Mouse (Mus musculus) neural tube, embryonic 12.5 days (tissue): Measurements from ENCODE around the gene G430095P16Rik. TPM values are rescaled to one million over a fixed set of nuclear protein-coding genes. Genes with fewer than 3 reads are reported as not detected.

Source experiments
- ATAC-seq: fragments of 200-750 bp; cut with Nextera tagmentation; 2 replicates; pipeline ENCODE4 v1.8.0; 2017; ENCODE audit warnings: low read depth, mild to moderate bottlenecking, moderate TSS enrichment, moderate library complexity; ENCODE audit not compliant: low FRiP score
- H3K27ac ChIP-seq: fragments of 300-500 bp; sonication (generic); 2 replicates; pipeline ENCODE4 v1.5.1; 2016
- H3K27me3 ChIP-seq: fragments of 300-500 bp; sonication (generic); replicated peaks from 2 replicates; pipeline ENCODE4 v1.6.1; 2016; ENCODE audit warnings: mild to moderate bottlenecking
- H3K36me3 ChIP-seq: fragments of 300-500 bp; sonication (generic); 2 replicates; pipeline ENCODE4 v1.6.1; 2016; ENCODE audit warnings: mild to moderate bottlenecking
- H3K4me1 ChIP-seq: fragments of 300-500 bp; sonication (generic); 2 replicates; pipeline ENCODE4 v1.6.1; 2016
- H3K4me2 ChIP-seq: fragments of 300-500 bp; sonication (generic); replicated peaks from 2 replicates; pipeline ENCODE4 v1.6.1; 2016; ENCODE audit warnings: mild to moderate bottlenecking
- H3K4me3 ChIP-seq: fragments of 300-500 bp; sonication (generic); 2 replicates; pipeline ENCODE4 v1.5.1; 2016
- H3K9ac ChIP-seq: fragments of 300-500 bp; sonication (generic); 2 replicates; pipeline ENCODE4 v1.6.1; 2016; ENCODE audit warnings: mild to moderate bottlenecking
- H3K9me3 ChIP-seq: fragments of 300-500 bp; sonication (generic); 2 replicates; pipeline ENCODE4 v1.6.1; 2016; ENCODE audit warnings: mild to moderate bottlenecking
- WGBS: fragments of 180-500 bp; shearing (Covaris S2); methylation state at CpG from one replicate; pipeline ENCODE4 v1.1.7; 2016; 5-methylcytosine and 5-hydroxymethylcytosine counted together
- polyA plus RNA-seq: library from polyadenylated mRNA; unstranded; fragments of >200 nt; fragmentation: Nextera tagmentation; extraction: Ambion mirVana; gene quantifications from 2 replicates; pipeline ENCODE4 v1.2.1, GENCODE M21; 2016

The G430095P16Rik gene
- polyA plus RNA-seq, 1 experiment from 2014 or later = 2.5 TPM

GRCm38 (mm10) chr8:84697166-84698130 is 25.4 kb upstream of the G430095P16Rik start:
- Histone ChIP-seq H3K4me1 (no peaks in the 10 kb centered on the region; the same call in 1 of the 2 replicates), H3K9ac (no peak overlapping the region), H3K4me2 (no peak overlapping the region), H3K27me3 (peaks cover 17% of the 10 kb centered on the region), H3K36me3 (peaks cover 63% of the 10 kb centered on the region), H3K4me3 (no peak overlapping the region), H3K9me3 (no peaks in the 10 kb centered on the region), H3K27ac (no peak overlapping the region)
- 89% methylated on average over 14 of the region's 14 CpGs for WGBS
- ATAC-seq = no peak

GRCm38 (mm10) chr8:84698288-84698687 is 24.5 kb upstream of the G430095P16Rik start:
- 89% methylated on average over 5 of the region's 5 CpGs for WGBS
- H3K27ac ChIP-seq = no peak overlapping the region
- no peak overlapping the region for H3K4me2 ChIP-seq
- H3K4me3 ChIP-seq = no peak overlapping the region
- H3K9me3 ChIP-seq = no peaks in the 10 kb centered on the region
- H3K36me3 ChIP-seq = peaks cover 55% of the 10 kb centered on the region
- H3K9ac ChIP-seq = no peak overlapping the region
- ATAC-seq = no peak
- H3K4me1 ChIP-seq = no peaks in the 10 kb centered on the region; the same call in 1 of the 2 replicates
- peaks cover 25% of the 10 kb centered on the region for H3K27me3 ChIP-seq

- peaks cover 4% of the 10 kb centered on the region for H3K4me1 ChIP-seq
- no peak overlapping the region for H3K9ac ChIP-seq
- H3K36me3 ChIP-seq = peaks cover 49% of the 10 kb centered on the region
- H3K27me3 ChIP-seq = peaks cover 32% of the 10 kb centered on the region
- WGBS = 95% methylated on average over 9 of the region's 9 CpGs
- H3K9me3 ChIP-seq = no peaks in the 10 kb centered on the region
- ATAC-seq = no peak
- no peak overlapping the region for H3K27ac ChIP-seq
- H3K4me2 ChIP-seq = no peak overlapping the region
- no peak overlapping the region for H3K4me3 ChIP-seq
Observed at GRCm38 (mm10) chr8:84698929-84699401, 23.8 kb upstream of the G430095P16Rik start.

GRCm38 (mm10) chr8:84699861-84700322 is 22.9 kb upstream of the G430095P16Rik start:
- WGBS = 64% methylated on average over 7 of the region's 7 CpGs
- no peak overlapping the region for H3K9ac ChIP-seq
- peaks cover 41% of the 10 kb centered on the region for H3K27me3 ChIP-seq
- H3K4me2 ChIP-seq = 0 out of 2 replicates have a peak overlapping the region, but pooled peaks have one; percentile 20
- H3K9me3 ChIP-seq = no peaks in the 10 kb centered on the region
- no peak overlapping the region for H3K4me3 ChIP-seq
- H3K27ac ChIP-seq = no peak overlapping the region
- H3K36me3 ChIP-seq = peaks cover 45% of the 10 kb centered on the region
- ATAC-seq = no peak
- H3K4me1 ChIP-seq = peaks cover 11% of the 10 kb centered on the region

GRCm38 (mm10) chr8:84700526-84700925 is 22.3 kb upstream of the G430095P16Rik start:
- no peak overlapping the region for H3K9ac ChIP-seq
- no peak for ATAC-seq
- H3K36me3 ChIP-seq = peaks cover 40% of the 10 kb centered on the region
- H3K4me3 ChIP-seq = no peak overlapping the region
- H3K4me2 ChIP-seq = no peak overlapping the region
- peaks cover 47% of the 10 kb centered on the region for H3K27me3 ChIP-seq
- no peak overlapping the region for H3K27ac ChIP-seq
- H3K4me1 ChIP-seq = peaks cover 18% of the 10 kb centered on the region
- H3K9me3 ChIP-seq = no peaks in the 10 kb centered on the region
- WGBS = 83% methylated on average over 5 of the region's 5 CpGs

- H3K27ac ChIP-seq = no peak within 1 kb of the TSS
- H3K4me1 ChIP-seq = peaks cover 20% of the 10 kb centered on the region
- H3K9me3 ChIP-seq = no peaks in the 10 kb centered on the region
- peak within 1 kb of the TSS; percentile 22 for H3K4me2 ChIP-seq
- peaks cover 50% of the 10 kb centered on the region for H3K27me3 ChIP-seq
- no peak for ATAC-seq
- 11% methylated on average over 34 of the region's 34 CpGs for WGBS
- H3K9ac ChIP-seq = 0 out of 2 replicates have a peak within 1 kb of the TSS, but pooled peaks have one; percentile 5
- H3K36me3 ChIP-seq = peaks cover 34% of the 10 kb centered on the region
- H3K4me3 ChIP-seq = no peak within 1 kb of the TSS
Observed at GRCm38 (mm10) chr8:84700941-84701911, 21.6 kb upstream of the G430095P16Rik start, which contains the start of gene Lyl1. TSS of gene Lyl1 (plus strand) at chr8:84701457.

- H3K36me3 ChIP-seq = peaks cover 21% of the 10 kb centered on the region
- peak overlapping the region; percentile 22 for H3K4me2 ChIP-seq
- 84% methylated on average over 9 of the region's 9 CpGs for WGBS
Observed at GRCm38 (mm10) chr8:84702561-84702960, 20.2 kb upstream of the G430095P16Rik start.

GRCm38 (mm10) chr8:84702963-84703465 is 19.8 kb upstream of the G430095P16Rik start:
- no peaks in the 10 kb centered on the region for H3K9me3 ChIP-seq
- WGBS = 82% methylated on average over 6 of the region's 6 CpGs
- ATAC-seq = no peak
- H3K4me3 ChIP-seq = 0 out of 2 replicates have a peak overlapping the region, but pooled peaks have one; percentile 9
- H3K4me1 ChIP-seq = peaks cover 37% of the 10 kb centered on the region
- H3K9ac ChIP-seq = no peak overlapping the region
- H3K4me2 ChIP-seq = peak overlapping the region; percentile 22
- peaks cover 16% of the 10 kb centered on the region for H3K36me3 ChIP-seq
- H3K27ac ChIP-seq = no peak overlapping the region
- peaks cover 66% of the 10 kb centered on the region for H3K27me3 ChIP-seq

More at GRCm38 (mm10) chr8:84702561-84702960, 20.2 kb upstream of the G430095P16Rik start:
- Histone ChIP-seq H3K27ac (no peak overlapping the region), H3K27me3 (peaks cover 61% of the 10 kb centered on the region), H3K4me3 (0 out of 2 replicates have a peak overlapping the region, but pooled peaks have one; percentile 9), H3K9ac (no peak overlapping the region), H3K4me1 (peaks cover 32% of the 10 kb centered on the region), H3K9me3 (no peaks in the 10 kb centered on the region)
- ATAC-seq = no peak

- no peak overlapping the region for H3K9ac ChIP-seq
- peaks cover 70% of the 10 kb centered on the region for H3K27me3 ChIP-seq
- ATAC-seq = no peak
- H3K4me3 ChIP-seq = peak overlapping the region; percentile 9; the same call in 1 of the 2 replicates
- no peaks in the 10 kb centered on the region for H3K9me3 ChIP-seq
- H3K27ac ChIP-seq = no peak overlapping the region
- peaks cover 41% of the 10 kb centered on the region for H3K4me1 ChIP-seq
- peak overlapping the region; percentile 56 for H3K4me2 ChIP-seq
- H3K36me3 ChIP-seq = peaks cover 10% of the 10 kb centered on the region
- WGBS = 9% methylated on average over 38 of the region's 38 CpGs
Observed at GRCm38 (mm10) chr8:84703466-84704249, 19.1 kb upstream of the G430095P16Rik start.

GRCm38 (mm10) chr8:84704356-84704755 is 18.5 kb upstream of the G430095P16Rik start:
- no peak overlapping the region for H3K9ac ChIP-seq
- H3K27me3 ChIP-seq = peaks cover 75% of the 10 kb centered on the region
- ATAC-seq = peak; percentile 31; the same call in 1 of the 2 replicates
- H3K4me3 ChIP-seq = peak overlapping the region; percentile 9; the same call in 1 of the 2 replicates
- peaks cover 48% of the 10 kb centered on the region for H3K4me1 ChIP-seq
- H3K4me2 ChIP-seq = peak overlapping the region; percentile 56
- H3K36me3 ChIP-seq = peaks cover 3% of the 10 kb centered on the region
- no peak overlapping the region for H3K27ac ChIP-seq
- under 1% methylated on average over 16 of the region's 16 CpGs for WGBS
- H3K9me3 ChIP-seq = no peaks in the 10 kb centered on the region
